Mouse (Mus musculus) myocyte (in vitro differentiated cells): Measurements from ENCODE around the gene Gm45062.

Experiments used
- E2F4 ChIP-seq: IDR thresholded peaks from one replicate; pipeline ENCODE4 v1.6.1; 2011; ENCODE audit warnings: mild to moderate bottlenecking, control low read depth, moderate library complexity; ENCODE audit not compliant: insufficient read depth
- MAX ChIP-seq: IDR thresholded peaks from one replicate; pipeline ENCODE4 v1.6.1; 2011; ENCODE audit warnings: low read depth, mild to moderate bottlenecking, control low read depth
- MYOG ChIP-seq, 3 experiments: IDR thresholded peaks; one replicate each; pipeline ENCODE4 v1.6.1; 2011; ENCODE audit warnings: control low read depth in 2 of 3, low read depth in 2 of 3, mild to moderate bottlenecking in 2 of 3; ENCODE audit not compliant: insufficient read length in 2 of 3, control insufficient read depth in 1 of 3, insufficient read depth in 1 of 3
- POLR2A ChIP-seq: IDR thresholded peaks from one replicate; pipeline ENCODE4 v1.6.1; 2011; ENCODE audit warnings: low read depth, mild to moderate bottlenecking, control low read depth, moderate library complexity; ENCODE audit not compliant: insufficient read length
- POLR2AphosphoS2 ChIP-seq: IDR thresholded peaks from one replicate; pipeline ENCODE4 v1.6.1; 2011; ENCODE audit warnings: low read depth, control low read depth; ENCODE audit not compliant: insufficient read length
- SRF ChIP-seq: IDR thresholded peaks from one replicate; pipeline ENCODE4 v1.6.1; 2011; ENCODE audit warnings: low read depth; ENCODE audit not compliant: control insufficient read depth, insufficient read length
- TCF12 ChIP-seq: IDR thresholded peaks from one replicate; pipeline ENCODE4 v1.6.1; 2011; ENCODE audit warnings: mild to moderate bottlenecking, control low read depth; ENCODE audit not compliant: poor library complexity, insufficient read depth, severe bottlenecking
- TCF3 ChIP-seq: IDR thresholded peaks from one replicate; pipeline ENCODE4 v1.6.1; 2011; ENCODE audit warnings: low read depth, control low read depth; ENCODE audit not compliant: insufficient read length

DNA sequence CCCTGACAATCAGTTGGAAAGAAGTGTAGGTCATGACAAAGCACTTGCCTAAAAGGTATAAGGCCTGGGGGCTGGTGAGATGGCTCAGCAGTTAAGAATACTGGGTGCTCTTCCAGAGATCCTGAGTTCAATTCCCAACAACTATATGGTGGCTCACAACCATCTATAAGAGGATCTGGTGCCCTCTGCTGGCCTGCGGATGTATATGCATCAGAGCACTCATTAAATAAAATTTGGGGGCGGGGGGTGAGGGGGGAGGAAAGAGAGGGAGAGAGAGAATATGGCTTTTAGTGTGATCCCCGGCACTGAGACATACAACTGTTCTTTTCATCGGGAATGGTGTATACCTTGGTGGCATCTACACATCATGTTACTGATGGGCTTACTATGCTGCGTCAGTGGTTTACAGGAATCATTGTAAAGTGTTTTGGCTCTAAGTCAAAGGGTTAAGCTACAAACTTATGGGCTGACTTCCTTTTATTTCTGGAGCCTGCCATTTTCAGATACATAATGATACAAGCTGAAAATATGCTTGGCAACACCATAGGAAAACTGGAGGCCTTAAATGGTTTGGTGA, 19.3 kb downstream of the Gm45062 start:
- TF ChIP-seq POLR2A (no peak), TCF12 (no peak), TCF3 (no peak), SRF (no peak), E2F4 (no peak), POLR2AphosphoS2 (no peak), MYOG (IDR thresholded peaks at IDR 0.05; ENCODE audit: control insufficient read depth in 1 of 3, insufficient read depth in 1 of 3, insufficient read length in 2 of 3, low read depth in 2 of 3) (no peak), MAX (no peak)
